Mouse (Mus musculus): Measurements from ENCODE around the gene Sptb. TPM values are rescaled to one million over a fixed set of nuclear protein-coding genes. Genes with fewer than 3 reads are reported as not detected.

Gene Sptb
- total and polyA plus RNA-seq, 3 experiments = 17.9 to 85.1 (median 35.4) TPM

DNA sequence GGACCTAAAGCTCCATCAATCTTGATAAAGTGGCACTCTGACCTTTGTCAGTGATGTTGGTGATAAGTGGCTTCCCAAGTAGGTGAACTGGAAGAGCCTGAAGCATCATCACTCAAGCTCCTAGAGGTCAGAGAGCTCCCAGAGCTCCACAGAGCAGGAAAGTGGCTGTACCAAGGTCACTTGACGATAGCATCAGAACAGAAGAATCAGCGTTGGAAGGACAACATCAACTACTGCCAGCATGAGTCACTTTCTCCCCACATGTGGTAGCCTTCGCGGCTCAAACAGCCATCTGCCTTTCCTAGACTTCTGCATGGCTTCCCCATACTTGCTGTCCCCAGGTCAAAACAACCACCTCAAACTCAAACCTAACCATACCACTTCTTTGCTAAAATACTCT lies 67.7 kb downstream of the Sptb start:
- Histone ChIP-seq H3K4me3 (ENCODE audit: control insufficient read depth in 1 of 2, insufficient read depth in 1 of 2, low read depth in 2 of 2, low read length in 2 of 2) (no peak overlapping the region), H3K36me3 (ENCODE audit: control insufficient read depth in 1 of 2, insufficient read depth in 2 of 2, low read length in 2 of 2) (no peaks in the 10 kb centered on the region), H3K9ac (ENCODE audit: control insufficient read depth, low read depth, low read length, poor library complexity, severe bottlenecking) (no peak overlapping the region), H3K27ac (ENCODE audit: control insufficient read depth, low read depth, low read length) (no peak overlapping the region), H3K27me3 (ENCODE audit: control insufficient read depth in 1 of 2, insufficient read depth in 2 of 2, low read length in 2 of 2) (no peaks in the 10 kb centered on the region), H3K4me1 (ENCODE audit: control insufficient read depth in 1 of 2, insufficient read depth in 2 of 2, low read length in 2 of 2) (no peaks in the 10 kb centered on the region), H3K9me3 (replicated peaks; ENCODE audit: insufficient read depth, low read length) (no peaks in the 10 kb centered on the region), H3K79me2 (ENCODE audit: control insufficient read depth, insufficient read depth, low read length, poor library complexity) (no peaks in the 10 kb centered on the region)
- DNase-seq (ENCODE audit: low read depth, low spot score) = no peak
- TF ChIP-seq HCFC1 (IDR thresholded peaks at IDR 0.05; ENCODE audit: low read depth, low read length) = no peak
- no peak for TF ChIP-seq ZKSCAN1 (IDR thresholded peaks at IDR 0.05; ENCODE audit: low read depth, low read length)
- no peak for TF ChIP-seq MAX (IDR thresholded peaks at IDR 0.05; ENCODE audit: low read length)
- no peak for TF ChIP-seq GABPA (IDR thresholded peaks at IDR 0.05; ENCODE audit: low read depth, low read length)
- TF ChIP-seq EP300 (IDR thresholded peaks at IDR 0.05; ENCODE audit: low read depth in 1 of 2, low read length in 2 of 2) = no peak
- TF ChIP-seq ZMIZ1 (IDR thresholded peaks at IDR 0.05; ENCODE audit: low read depth, low read length) = no peak
- no peak for TF ChIP-seq SIN3A (IDR thresholded peaks at IDR 0.05; ENCODE audit: low read length)
- TF ChIP-seq CHD2 (IDR thresholded peaks at IDR 0.05; ENCODE audit: low read length) = no peak
- TF ChIP-seq JUND (IDR thresholded peaks at IDR 0.05; ENCODE audit: low read depth, low read length) = no peak
- no peak for TF ChIP-seq UBTF (IDR thresholded peaks at IDR 0.05; ENCODE audit: borderline replicate concordance, insufficient read depth, low read depth, low read length)
- TF ChIP-seq TCF12 (IDR thresholded peaks at IDR 0.05; ENCODE audit: low read depth, low read length) = no peak
- no peak for TF ChIP-seq MXI1 (IDR thresholded peaks at IDR 0.05; ENCODE audit: low read depth, low read length)
- no peak for TF ChIP-seq MYC (IDR thresholded peaks at IDR 0.05; ENCODE audit: low read depth, low read length)
- no peak for TF ChIP-seq USF1 (IDR thresholded peaks at IDR 0.05; ENCODE audit: low read depth, low read length)
- TF ChIP-seq GATA1 (IDR thresholded peaks at IDR 0.05; ENCODE audit: low read depth, low read length) = no peak

DNA sequence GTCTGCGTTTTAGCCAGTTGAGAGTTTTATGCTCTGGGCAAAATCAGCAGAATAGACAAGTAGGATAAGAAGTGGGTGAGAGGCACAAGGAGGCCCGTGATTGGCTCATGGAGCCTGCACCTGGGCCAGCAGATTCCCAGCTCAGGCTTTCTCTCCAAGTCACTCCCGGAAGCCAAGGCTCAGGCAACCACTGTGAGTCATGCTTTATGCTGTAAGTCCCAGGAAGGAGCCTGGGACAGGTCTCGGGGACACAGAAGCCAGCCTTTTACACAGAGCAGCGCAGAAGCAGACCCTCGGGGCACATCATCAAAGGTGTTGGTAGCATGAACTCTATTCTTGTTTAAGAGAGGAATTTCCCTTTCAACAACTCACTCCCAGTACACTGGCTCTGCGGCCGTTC lies 69.7 kb downstream of the Sptb start:
- H3K9ac ChIP-seq (ENCODE audit: control insufficient read depth, low read depth, low read length, poor library complexity, severe bottlenecking) = no peak overlapping the region
- H3K9me3 ChIP-seq (replicated peaks; ENCODE audit: insufficient read depth, low read length) = no peaks in the 10 kb centered on the region
- TF ChIP-seq ZKSCAN1 (IDR thresholded peaks at IDR 0.05; ENCODE audit: low read depth, low read length) (no peak), MAX (IDR thresholded peaks at IDR 0.05; ENCODE audit: low read length) (no peak), POLR2A (IDR thresholded peaks at IDR 0.05; ENCODE audit: control insufficient read depth in 1 of 2, insufficient read depth in 1 of 2, low read depth in 1 of 2, low read length in 2 of 2, poor library complexity in 1 of 2) (no peak), MYB (IDR thresholded peaks at IDR 0.05; ENCODE audit: low read depth, low read length) (no peak), TBP (IDR thresholded peaks at IDR 0.05; ENCODE audit: low read depth, low read length) (no peak), POLR2AphosphoS2 (IDR thresholded peaks at IDR 0.05; ENCODE audit: low read length) (no peak), EP300 (IDR thresholded peaks at IDR 0.05; ENCODE audit: low read depth in 1 of 2, low read length in 2 of 2) (no peak), GATA1 (IDR thresholded peaks at IDR 0.05; ENCODE audit: low read depth, low read length) (no peak), SMC3 (IDR thresholded peaks at IDR 0.05; ENCODE audit: low read depth, low read length) (no peak), ZC3H11A (IDR thresholded peaks at IDR 0.05; ENCODE audit: low read depth, low read length) (no peak), CHD2 (IDR thresholded peaks at IDR 0.05; ENCODE audit: low read length) (no peak), USF1 (IDR thresholded peaks at IDR 0.05; ENCODE audit: low read depth, low read length) (no peak), RAD21 (IDR thresholded peaks at IDR 0.05; ENCODE audit: low read depth, low read length) (no peak), ELF1 (IDR thresholded peaks at IDR 0.05; ENCODE audit: low read depth, low read length) (no peak), MAZ (IDR thresholded peaks at IDR 0.05; ENCODE audit: low read depth, low read length) (no peak), ZMIZ1 (IDR thresholded peaks at IDR 0.05; ENCODE audit: low read depth, low read length) (no peak), TAL1 (IDR thresholded peaks at IDR 0.05; ENCODE audit: low read length) (no peak)
- DNase-seq (ENCODE audit: low read depth, low spot score) = no peak
- H3K27me3 ChIP-seq (ENCODE audit: control insufficient read depth in 1 of 2, insufficient read depth in 2 of 2, low read length in 2 of 2) = no peaks in the 10 kb centered on the region
- no peak overlapping the region for H3K27ac ChIP-seq (ENCODE audit: control insufficient read depth, low read depth, low read length)
- H3K4me1 ChIP-seq (ENCODE audit: control insufficient read depth in 1 of 2, insufficient read depth in 2 of 2, low read length in 2 of 2) = no peaks in the 10 kb centered on the region
- H3K4me3 ChIP-seq (ENCODE audit: control insufficient read depth in 1 of 2, insufficient read depth in 1 of 2, low read depth in 2 of 2, low read length in 2 of 2) = no peak overlapping the region
- no peaks in the 10 kb centered on the region for H3K36me3 ChIP-seq (ENCODE audit: control insufficient read depth in 1 of 2, insufficient read depth in 2 of 2, low read length in 2 of 2)
- H3K79me2 ChIP-seq (ENCODE audit: control insufficient read depth, insufficient read depth, low read length, poor library complexity) = no peaks in the 10 kb centered on the region

All from MEL (cell line).